Mouse (Mus musculus): ENCODE results near the gene Ttll5.

- TF ChIP-seq TAL1 (IDR thresholded peaks at IDR 0.05; ENCODE audit: low read length) (no peak), GATA1 (IDR thresholded peaks at IDR 0.05; ENCODE audit: low read length) (no peak)
Observed at GRCm38 (mm10) chr12:85987444-85987889, 163.0 kb downstream of the Ttll5 start.

Data from erythroblast, embryonic 14.5 days (primary cell).